Mouse (Mus musculus) regulatory T cell (primary cell): ENCODE data around the gene Mast2.

Experiments
- in situ Hi-C: fragments of 300-600 bp; cut with MboI, MseI; formaldehyde crosslinking; loops from one replicate; pipeline ENCODE4 v1.15.1; 2025; ENCODE audit warnings: high pct_unique_total_duplicates

The Mast2 gene

GRCm38 (mm10) chr4:116411401-116411800 lies 52.6 kb downstream of the Mast2 start:
- in situ Hi-C loops, result no loop called here

- in situ Hi-C loops, result no loop called here
These were observed 57.3 kb downstream of the Mast2 start for GRCm38 (mm10) chr4:116406668-116407067.

- in situ Hi-C loops, result no loop called here
These were observed 58.0 kb downstream of the Mast2 start for GRCm38 (mm10) chr4:116405955-116406351.

DNA sequence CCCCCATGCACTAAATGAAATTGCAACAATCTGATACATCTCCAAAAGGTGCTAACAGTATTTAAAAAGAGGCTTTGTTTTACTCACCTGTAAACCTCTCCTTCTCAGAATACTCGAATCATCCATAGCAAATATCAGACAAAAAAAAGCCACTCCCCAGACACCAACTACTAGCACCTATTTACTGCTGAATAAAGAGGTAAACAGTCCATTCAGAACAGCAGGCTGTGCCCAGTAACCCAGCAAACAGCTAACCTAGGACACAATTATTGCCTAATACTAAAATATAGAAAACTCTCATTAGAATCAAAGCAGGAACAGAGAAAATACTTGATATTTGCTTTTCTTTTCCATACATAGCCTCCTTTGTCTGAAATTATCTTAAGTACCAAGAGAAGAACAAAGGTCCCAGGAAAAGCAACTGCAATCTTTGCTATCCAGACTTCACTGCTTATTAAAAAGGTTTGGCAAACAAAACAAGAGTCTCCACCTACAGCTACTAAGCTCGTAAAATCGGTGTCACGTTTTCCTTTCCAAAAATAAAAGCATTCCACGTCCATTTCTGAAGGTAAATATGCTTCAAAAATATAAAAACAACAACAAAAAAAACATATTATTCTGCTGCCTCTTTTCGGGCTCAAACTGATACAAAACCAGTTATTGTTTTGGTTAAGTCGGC lies 58.6 kb downstream of the Mast2 start:
- in situ Hi-C loops, result no loop called here

GRCm38 (mm10) chr4:116403884-116404283 lies 60.1 kb downstream of the Mast2 start:
- in situ Hi-C loops, result no loop called here

DNA sequence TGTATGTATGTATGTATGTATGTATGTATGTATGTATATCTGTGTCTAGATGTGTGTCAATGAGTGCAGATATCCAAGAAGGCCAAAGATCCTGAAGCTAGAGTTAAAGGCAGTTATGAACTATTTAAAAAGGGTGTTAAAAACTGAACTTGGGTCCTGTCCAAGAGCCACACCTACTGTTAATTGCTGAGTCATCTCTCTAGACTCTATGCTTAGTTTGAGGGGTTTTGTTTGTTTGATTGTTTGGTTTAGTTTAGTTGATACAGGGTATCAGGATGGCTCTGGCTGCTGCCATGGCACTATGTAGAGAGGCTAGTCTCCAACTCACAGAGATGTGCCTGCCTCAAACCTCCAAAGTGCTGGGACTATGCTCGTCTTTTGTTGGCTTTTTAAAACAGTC lies 61.3 kb downstream of the Mast2 start:
- in situ Hi-C loops, result no loop called here

GRCm38 (mm10) chr4:116398051-116398450 lies 65.9 kb downstream of the Mast2 start:
- in situ Hi-C loops, result no loop called here

- in situ Hi-C loops, result no loop called here
These were observed 85.9 kb downstream of the Mast2 start for GRCm38 (mm10) chr4:116377973-116378667.

DNA sequence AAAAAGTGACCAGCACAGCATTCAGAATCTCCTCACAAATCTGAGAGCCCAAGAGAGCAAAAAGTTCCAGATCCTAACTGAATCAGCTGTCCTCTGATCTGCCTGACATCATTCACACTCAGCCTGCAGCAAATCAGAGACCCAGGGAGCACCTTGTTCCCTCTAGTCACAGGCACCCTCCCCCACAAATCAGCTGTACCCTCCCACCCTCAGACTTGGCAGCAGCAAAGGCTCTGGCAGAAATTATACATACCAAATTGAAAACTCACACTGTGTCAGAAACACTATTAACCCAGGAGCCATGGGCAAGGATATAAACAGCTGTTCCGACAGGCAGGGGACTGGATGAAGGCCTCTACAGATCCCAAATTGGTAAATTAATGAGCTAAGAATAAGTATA lies 92.3 kb downstream of the Mast2 start:
- in situ Hi-C loops, result no loop called here

DNA sequence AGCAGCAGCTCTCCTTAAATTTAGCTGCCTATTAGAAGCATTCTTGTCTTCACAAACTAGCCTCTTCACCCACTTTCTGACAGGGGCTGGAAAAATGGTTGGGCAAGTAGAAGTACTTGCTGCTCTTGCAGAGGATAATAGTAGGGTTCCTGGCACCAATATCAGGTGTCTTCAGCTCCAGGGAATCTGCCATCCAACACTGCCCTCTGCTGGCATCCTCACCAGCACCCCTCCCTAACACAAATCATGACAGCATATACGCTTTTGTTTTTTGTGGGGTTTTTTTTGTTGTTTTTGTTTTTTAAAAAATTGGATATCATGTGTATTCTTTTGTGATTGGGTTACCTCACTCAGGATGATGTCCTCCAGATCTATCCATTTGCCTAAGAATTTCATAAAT lies 105.9 kb downstream of the Mast2 start:
- in situ Hi-C loops, result no loop called here

DNA sequence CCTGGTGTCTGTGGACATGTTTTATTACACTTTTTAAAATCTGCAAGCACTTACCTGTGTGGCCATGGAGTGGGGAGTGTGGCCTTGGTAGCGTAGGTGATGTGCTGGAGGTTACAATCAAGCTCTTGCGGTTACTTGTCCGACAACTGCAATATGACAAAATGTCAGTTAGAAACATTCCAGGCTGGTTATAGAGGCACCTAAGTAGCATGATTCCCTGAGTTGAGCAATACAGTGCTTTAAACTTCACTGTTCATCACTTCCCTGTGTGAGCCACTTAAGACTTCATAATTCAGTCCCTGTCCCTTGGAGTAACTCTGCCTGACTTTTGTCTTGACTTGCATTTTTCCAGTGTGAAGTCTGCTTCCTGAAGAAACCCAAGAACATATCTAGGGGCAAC lies 111.1 kb downstream of the Mast2 start:
- in situ Hi-C loops, result no loop called here

DNA sequence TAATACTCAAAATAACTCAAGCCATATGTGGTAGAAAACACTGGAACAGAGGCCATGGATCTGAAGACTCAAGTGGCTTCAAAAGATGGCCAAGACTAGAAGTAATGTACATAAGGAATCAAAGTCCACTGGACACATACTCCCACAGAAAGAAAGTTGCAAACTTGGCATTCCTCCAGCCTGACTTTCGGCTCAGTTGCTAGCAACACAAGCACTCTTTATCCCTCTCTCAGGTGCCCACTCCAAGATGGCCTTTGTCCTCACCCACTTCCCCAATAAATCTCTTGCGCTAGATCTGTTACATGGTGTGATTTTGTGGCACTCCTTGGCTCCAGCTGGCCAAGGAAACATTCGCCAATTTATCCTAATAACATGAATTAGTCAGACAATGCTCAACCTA lies 111.5 kb downstream of the Mast2 start:
- in situ Hi-C loops, result no loop called here

DNA sequence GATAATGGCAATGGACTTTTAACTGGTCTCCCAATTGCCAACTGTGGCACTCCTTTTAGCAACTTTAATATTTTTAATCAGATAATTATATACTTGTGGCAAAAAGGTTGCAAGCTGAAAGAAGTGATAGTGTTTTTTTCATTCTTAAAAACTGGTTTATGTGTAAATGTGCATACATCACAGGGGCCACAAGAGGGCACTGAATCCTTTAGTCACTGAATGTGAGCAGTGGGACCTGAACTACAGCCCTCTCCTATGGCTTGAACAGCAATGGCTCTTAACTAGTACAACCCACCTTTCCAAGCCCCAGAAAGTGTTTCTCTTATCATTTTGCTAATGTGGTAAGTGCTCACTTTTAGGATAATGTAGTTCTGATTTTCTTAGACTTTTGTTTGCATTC lies 121.9 kb downstream of the Mast2 start:
- in situ Hi-C loops, result loop anchor here (10.0 kb wide), 1 partner anchor 93 kb away; no protein-coding TSS in a partner anchor

DNA sequence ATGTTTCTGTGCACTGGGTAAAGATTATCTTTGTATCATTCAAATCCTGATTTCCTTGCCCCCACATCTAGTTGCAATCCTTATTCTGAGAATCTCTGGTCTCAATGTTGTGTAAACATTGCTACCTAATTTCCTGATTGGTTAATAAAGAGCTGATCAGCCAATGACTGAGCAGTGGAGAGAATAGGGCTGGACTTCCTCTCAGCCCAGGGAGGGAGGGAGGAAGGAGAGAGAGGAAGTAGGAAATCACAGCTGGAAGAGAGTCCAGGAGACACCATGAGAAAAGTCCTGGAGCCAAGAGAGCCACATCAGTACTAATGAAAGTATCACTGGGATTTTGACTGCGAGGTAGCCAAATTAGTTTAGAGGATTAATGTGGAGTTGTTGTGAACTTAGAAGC lies 127.7 kb downstream of the Mast2 start:
- in situ Hi-C loops, result no loop called here

DNA sequence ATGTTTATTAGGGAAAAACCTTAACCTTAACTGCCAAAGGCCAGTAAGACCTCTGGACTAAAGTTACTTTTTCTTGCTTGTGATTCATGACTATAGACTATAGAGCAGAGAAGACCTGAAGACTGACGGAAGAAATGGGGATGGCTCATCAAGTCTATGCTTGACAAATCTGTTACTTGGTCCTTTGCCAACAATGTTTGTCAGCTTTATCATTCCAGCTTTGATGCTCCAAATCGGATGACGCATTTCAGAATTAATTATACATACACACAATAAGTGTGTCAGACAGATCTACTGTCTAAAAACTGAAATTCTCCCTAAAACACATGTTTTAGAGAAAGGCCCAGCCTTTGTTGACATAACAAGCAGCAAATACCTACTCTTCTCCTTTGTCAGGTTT lies 134.7 kb downstream of the Mast2 start:
- in situ Hi-C loops, result no loop called here

DNA sequence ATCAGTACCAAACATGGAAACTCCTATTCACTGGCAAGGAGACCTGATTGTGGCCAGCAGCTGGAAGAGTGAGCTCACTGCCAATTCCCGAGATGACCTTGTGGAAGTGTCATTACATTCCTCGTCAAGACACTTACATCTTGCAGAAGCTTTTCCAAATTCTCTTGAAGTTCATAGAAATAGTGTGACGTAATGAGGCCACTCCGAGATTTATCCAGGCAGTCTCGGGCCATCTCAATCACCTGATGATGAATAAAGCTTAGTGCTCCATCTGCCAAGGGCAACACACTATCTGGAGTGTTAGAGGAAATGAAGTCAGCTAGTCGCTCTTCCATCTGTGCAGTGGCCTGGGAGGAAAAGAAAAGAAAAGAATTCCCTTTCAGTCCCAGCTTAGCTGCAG lies 141.9 kb downstream of the Mast2 start:
- in situ Hi-C loops, result no loop called here

GRCm38 (mm10) chr4:116317575-116317974 lies 146.4 kb downstream of the Mast2 start:
- in situ Hi-C loops, result no loop called here

GRCm38 (mm10) chr4:116304551-116304950 lies 159.4 kb downstream of the Mast2 start:
- in situ Hi-C loops, result no loop called here

DNA sequence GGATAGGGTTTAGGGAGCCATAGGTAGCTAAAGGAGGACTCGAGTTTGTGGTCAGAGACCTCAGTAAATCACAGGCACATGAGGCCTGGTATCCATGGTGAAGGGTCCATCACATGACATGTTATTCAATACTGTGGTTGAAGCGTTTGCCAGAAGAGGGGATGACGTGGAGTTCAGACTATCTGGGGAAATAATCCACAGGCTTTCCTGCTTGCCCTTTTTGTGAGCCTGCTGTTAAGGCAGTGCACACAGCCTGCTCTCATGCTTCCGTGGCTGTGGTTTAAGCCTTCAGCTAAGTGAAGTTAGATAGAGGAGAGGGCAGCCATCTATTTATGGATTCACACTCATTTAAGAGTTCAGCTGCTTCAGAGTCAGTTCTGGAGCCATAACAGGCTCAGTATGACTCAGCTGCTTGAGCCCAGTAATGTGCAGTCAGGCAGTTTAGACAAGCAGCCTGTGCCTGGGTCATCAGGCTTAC lies 163.1 kb downstream of the Mast2 start:
- in situ Hi-C loops, result no loop called here

GRCm38 (mm10) chr4:116293296-116293695 lies 170.7 kb downstream of the Mast2 start:
- in situ Hi-C loops, result no loop called here

GRCm38 (mm10) chr4:116291561-116291960 lies 172.4 kb downstream of the Mast2 start:
- in situ Hi-C loops, result no loop called here

DNA sequence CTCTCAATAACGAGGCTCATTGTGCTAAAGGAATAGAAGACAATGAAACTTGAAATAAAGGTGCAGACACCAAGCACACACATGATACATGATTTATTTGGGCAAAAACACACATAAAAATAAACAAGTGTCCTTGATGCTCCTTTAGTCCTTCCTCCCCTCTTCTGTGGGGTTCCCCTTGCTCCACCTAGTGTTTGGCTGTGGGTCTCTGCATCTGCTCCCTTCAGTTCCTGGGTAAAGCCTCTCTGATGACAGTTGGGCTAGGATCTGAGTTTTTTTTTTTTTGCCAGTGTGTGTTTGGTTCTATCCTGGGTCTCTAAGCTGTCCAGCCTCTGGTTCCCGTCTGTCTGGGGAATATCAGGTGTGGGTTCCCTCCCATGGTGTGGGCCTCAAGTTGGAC lies 181.8 kb downstream of the Mast2 start:
- in situ Hi-C loops, result no loop called here

DNA sequence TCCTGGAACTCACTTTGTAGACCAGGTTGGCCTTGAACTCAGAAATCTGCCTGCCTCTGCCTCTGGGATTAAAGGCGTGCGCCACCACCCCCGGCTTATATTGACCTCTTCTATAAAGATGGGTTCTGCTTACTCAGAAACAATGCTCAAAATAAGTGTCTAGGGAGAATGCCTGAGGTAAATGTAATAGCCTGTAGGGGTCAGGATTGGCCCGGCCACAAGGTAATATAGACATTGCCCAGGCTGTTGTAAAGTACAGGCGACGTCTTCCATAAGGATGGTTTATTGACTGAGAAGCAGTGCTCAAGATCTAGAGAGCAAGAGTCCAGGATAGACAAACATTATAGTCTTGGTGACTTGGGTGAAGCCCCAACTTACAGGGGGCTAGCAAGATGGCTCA lies 195.8 kb downstream of the Mast2 start:
- in situ Hi-C loops, result no loop called here
